Mouse (Mus musculus) hematopoietic stem cell, adult 5-6 weeks (primary cell): Measurements from ENCODE around the gene Galnt18. TPM values are rescaled to one million over a fixed set of nuclear protein-coding genes. Genes with fewer than 3 reads are reported as not detected.

ENCODE experiments used
- ATAC-seq, 2 experiments: fragments of 125-278 bp in 1 of 2; replicated peaks in 1 of 2; 2 replicates each; pipeline ENCODE4 v1.8.0; 2016 to 2017; ENCODE audit warnings: inconsistent platforms in 2 of 2, mild to moderate bottlenecking in 2 of 2, moderate number of reproducible peaks in 2 of 2, low read depth in 1 of 2, moderate TSS enrichment in 1 of 2; ENCODE audit not compliant: low FRiP score in 2 of 2, poor library complexity in 2 of 2, severe bottlenecking in 2 of 2, insufficient read depth in 1 of 2, low TSS enrichment in 1 of 2
- total RNA-seq: library from RNA; stranded (forward); fragments of 172-1452, 232-1000 nt; gene quantifications from 2 replicates; pipeline ENCODE4 v1.2.3, GENCODE M21; 2017

The Galnt18 gene
- total RNA-seq, 1 experiment from 2014 or later = 0.74 TPM

- no peak for ATAC-seq
These were observed 287.4 kb downstream of the Galnt18 start for GRCm38 (mm10) chr7:111492242-111492949.

- no peak for ATAC-seq
These were observed 288.2 kb downstream of the Galnt18 start for GRCm38 (mm10) chr7:111491566-111491965.

DNA sequence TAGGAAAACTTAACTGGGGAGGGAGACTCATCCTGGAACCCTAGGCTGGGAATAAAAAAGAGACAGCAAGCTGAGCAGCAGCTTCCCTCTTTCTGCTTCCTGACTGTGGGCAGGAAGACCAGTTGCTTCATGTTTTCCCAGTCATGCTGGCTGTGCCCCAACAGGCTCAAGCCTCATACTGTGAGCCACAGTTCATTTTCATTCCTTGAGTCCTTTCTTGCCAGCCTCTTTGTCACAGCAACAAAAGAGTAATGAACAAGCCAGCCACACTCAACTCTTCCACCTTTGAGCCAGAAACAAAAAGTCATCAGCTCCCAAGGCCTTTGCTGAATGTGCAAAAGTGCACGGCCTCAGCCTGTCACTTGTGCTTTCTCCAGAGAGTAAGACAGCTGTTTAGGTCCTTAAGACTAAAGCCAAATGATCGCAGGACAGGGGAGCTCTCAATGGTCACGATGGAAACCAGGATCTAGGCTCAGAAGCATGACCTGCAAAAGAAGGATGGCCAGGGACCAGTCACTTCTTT, 292.9 kb downstream of the Galnt18 start:
- no peak for ATAC-seq

DNA sequence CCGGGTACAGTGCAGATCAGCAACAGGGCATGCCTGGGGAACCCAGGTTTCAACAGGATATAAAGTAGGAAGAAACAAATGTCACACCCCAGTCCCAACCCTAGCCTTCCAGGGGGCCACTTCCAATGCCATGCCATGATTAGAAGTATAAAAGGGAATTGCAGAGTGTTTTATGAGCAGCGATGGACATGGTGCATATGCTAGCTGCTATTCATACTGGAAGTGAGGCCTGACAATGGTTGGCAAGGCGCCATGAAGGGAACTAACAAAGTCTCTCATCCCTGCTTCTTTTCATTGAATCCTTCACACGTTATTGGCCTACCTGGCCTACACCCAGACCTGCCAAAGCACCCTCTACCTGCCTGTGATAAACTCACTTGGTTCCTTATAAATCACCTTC, 295.9 kb downstream of the Galnt18 start:
- no peak for ATAC-seq

DNA sequence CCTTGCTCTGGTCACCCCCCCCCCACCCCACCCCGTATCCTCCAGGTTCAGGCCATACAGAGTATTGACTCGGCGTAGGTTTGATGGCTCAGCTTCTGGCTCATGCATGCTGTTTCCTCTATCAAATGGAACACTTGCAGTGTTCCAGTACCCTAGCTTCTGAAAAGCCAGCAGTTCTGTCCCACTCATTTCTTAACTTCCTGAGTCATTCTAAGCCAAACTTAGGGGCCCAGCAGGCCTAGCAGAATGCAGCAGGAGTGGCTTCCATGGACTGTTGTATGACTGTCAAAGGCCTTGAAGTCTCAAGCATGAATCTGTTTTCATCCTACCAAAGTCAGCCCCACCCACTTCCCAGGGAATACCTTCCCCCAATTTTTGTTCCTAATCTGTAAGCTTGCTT, 296.5 kb downstream of the Galnt18 start:
- no peak for ATAC-seq

- no peak for ATAC-seq
These were observed 312.1 kb downstream of the Galnt18 start for GRCm38 (mm10) chr7:111467715-111468114.

- no peak for ATAC-seq
These were observed 313.1 kb downstream of the Galnt18 start for GRCm38 (mm10) chr7:111466720-111467119.

- ATAC-seq = no peak
These were observed 313.7 kb downstream of the Galnt18 start for GRCm38 (mm10) chr7:111466121-111466520.

DNA sequence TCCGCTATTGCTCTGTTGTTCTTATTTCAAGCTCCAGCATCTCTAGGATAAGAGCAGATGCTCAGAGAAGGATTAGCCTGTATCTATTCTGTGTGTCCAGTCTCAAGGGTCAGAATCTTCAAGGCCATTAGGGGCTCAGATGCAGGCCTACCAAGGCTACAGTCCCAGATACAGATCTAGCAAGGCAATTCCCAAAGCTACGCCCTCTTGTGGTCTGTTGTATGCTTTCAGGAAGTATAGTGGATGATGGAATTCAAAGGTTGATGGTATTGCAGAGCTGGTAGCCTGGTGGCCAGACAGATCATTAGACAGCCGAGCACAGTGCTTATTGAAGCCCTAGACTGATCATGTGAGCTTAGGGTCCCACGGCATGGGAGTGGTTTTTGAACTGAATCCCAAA, 320.1 kb downstream of the Galnt18 start:
- no peak for ATAC-seq

GRCm38 (mm10) chr7:111456007-111456406, 323.8 kb downstream of the Galnt18 start:
- ATAC-seq = no peak

DNA sequence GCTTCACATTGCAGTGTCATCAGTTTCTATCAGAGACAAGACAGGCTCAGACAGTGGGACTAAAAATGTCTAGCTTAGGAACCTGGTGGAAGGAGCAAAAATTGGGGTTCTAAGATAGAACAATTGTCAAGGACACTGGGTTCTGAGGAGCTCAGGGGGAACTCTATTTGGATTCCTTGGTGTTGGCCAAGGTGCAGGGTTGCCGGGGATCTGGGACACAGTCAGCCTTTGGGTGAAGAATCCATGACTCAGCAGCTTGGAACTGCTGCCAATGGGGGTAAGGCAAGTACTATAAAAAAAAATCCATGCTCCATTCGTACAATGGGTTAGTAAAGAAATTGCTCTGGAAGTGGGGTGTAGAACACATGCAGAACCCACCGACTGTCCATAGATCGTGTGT, 324.2 kb downstream of the Galnt18 start:
- no peak for ATAC-seq

- no peak for ATAC-seq
These were observed 327.8 kb downstream of the Galnt18 start for GRCm38 (mm10) chr7:111452000-111452399.

DNA sequence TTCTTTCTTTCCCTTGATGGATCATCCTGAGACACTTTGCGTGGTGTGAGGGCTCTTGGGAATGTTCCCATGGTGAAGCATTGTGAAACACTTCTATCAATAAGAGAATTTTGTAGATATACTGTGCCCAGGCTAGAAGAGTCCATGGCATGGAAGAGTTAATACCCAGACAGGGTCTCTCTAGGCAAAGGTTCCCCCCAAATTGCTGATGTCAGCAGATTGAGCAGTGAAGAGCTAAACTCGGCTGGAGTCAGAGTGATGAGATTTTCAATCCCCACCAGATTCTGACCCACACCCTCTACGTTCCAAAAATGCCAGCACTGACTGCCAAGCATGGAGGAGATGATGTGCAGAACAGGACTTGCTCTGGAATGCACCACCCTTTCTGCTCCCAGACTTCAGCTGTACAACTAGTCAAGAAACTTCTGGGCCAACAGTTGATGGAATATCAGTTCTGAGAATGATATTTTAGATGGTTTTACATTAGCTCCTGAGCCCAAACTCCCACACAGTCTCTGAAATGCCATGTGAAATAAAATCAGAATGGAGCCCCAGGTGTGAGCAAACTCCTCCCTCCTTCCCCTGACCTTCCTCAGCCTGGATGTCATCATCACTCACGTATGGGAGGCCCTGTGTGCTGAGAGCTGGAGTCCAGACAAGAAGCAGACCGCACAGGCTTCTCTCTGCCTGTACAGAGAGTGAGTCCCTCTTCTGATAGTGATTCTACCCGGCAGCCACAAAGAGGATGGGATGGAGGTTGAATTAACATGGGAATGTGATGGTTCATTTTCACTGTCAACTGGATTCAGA, 329.3 kb downstream of the Galnt18 start:
- ATAC-seq = no peak

- ATAC-seq = no peak
These were observed 346.6 kb downstream of the Galnt18 start for GRCm38 (mm10) chr7:111433173-111433572.

DNA sequence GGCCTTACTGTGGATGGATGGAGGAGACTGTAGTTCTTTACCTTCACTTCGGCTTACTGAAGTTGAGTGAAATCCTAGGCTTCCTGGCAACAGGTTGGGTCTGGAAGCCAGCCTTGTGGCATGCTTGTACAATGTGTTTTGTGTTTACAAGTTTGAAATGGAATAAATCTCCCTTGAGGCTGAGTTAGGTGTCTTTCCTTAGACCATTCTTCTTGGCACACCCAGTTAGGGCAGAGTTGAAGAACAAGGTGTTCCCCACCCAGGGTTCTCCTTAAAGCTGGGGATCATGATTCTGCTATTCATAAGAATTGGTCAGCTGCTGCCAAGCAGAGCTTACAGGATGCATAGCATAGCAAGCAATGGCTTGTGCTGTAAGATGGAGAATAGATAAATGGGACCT, 352.4 kb downstream of the Galnt18 start:
- no peak for ATAC-seq
